Mouse (Mus musculus) ES-Bruce4 (cell line): ENCODE measurements around the gene Olfr695. TPM values are rescaled to one million over a fixed set of nuclear protein-coding genes. Genes with fewer than 3 reads are reported as not detected.

ENCODE experiments used
- H3K27ac ChIP-seq: 2 replicates; pipeline ENCODE4 v1.5.1; 2012; ENCODE audit warnings: low read length, inconsistent platforms; ENCODE audit not compliant: insufficient read depth
- H3K27me3 ChIP-seq: 2 replicates; pipeline ENCODE4 v1.6.1; 2012; ENCODE audit warnings: mild to moderate bottlenecking, low read length, inconsistent platforms; ENCODE audit not compliant: control insufficient read depth, poor library complexity, insufficient read depth, severe bottlenecking
- H3K36me3 ChIP-seq: 2 replicates; pipeline ENCODE4 v1.6.1; 2012; ENCODE audit warnings: inconsistent platforms, mild to moderate bottlenecking, low read length, moderate library complexity; ENCODE audit not compliant: control insufficient read depth, poor library complexity, insufficient read depth, severe bottlenecking
- H3K4me1 ChIP-seq: one replicate; pipeline ENCODE4 v1.8.1; 2011; ENCODE audit warnings: low read length; ENCODE audit not compliant: control insufficient read depth, insufficient read depth
- H3K4me3 ChIP-seq: 2 replicates; pipeline ENCODE4 v1.5.1; 2011; ENCODE audit warnings: low read depth, mild to moderate bottlenecking, low read length
- H3K9ac ChIP-seq: 2 replicates; pipeline ENCODE4 v1.6.1; 2012; ENCODE audit warnings: low read depth, mild to moderate bottlenecking, inconsistent platforms; ENCODE audit not compliant: poor library complexity, severe bottlenecking
- H3K9me3 ChIP-seq: replicated peaks from 2 replicates; pipeline ENCODE4 v1.6.1; 2012; ENCODE audit warnings: mild to moderate bottlenecking, low read length, inconsistent platforms; ENCODE audit not compliant: control insufficient read depth, poor library complexity, insufficient read depth, severe bottlenecking
- CTCF ChIP-seq: IDR thresholded peaks from one replicate; pipeline ENCODE4 v1.8.1; 2011; ENCODE audit warnings: low read depth, low read length
- EP300 ChIP-seq: IDR thresholded peaks from 2 replicates; pipeline ENCODE4 v1.6.1; 2011; ENCODE audit warnings: low read depth, low read length; ENCODE audit not compliant: insufficient read depth
- POLR2A ChIP-seq: IDR thresholded peaks from one replicate; pipeline ENCODE4 v1.8.1; 2011; ENCODE audit warnings: low read length; ENCODE audit not compliant: insufficient read depth
- polyA plus RNA-seq: library from polyadenylated mRNA; stranded (reverse); fragments of >200 nt; gene quantifications from 2 replicates; pipeline ENCODE4 v1.2.4, GENCODE M21; 2011; ENCODE audit warnings: low read depth; ENCODE audit not compliant: missing spikeins, insufficient read depth, insufficient read length

The Olfr695 gene
- polyA plus RNA-seq, 1 experiment: not detected

DNA sequence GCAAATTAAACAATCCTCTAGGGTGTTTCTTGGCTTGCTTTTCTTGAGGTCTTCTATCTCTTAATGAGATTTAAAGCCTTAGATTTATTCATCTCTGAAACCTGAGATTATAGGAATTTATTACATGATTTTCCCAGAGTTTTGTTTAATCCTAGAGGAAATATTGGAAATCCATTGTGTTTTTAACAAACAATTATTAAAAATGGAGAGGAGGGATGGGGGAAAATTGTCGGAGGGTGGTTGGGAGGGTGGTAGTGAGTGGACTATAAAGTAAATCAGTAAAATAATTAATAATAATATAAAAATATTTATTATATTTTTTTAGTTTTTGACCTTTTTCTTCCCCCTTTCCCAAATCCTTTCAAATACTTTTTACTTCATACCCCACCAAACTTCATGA is 24.5 kb downstream of the Olfr695 start, which contains the start of gene Olfr694:
TSS of gene Olfr694 (minus strand) at position 101 of the 400 bp plus-strand sequence.
- Histone ChIP-seq H3K9ac (no peak within 1 kb of the TSS), H3K27ac (no peak within 1 kb of the TSS), H3K4me3 (no peak within 1 kb of the TSS), H3K36me3 (no peaks in the 10 kb centered on the region), H3K27me3 (no peaks in the 10 kb centered on the region), H3K4me1 (no peaks in the 10 kb centered on the region), H3K9me3 (no peaks in the 10 kb centered on the region)
- TF ChIP-seq POLR2A: no peak
- no peak for TF ChIP-seq CTCF
- no peak for TF ChIP-seq EP300

DNA sequence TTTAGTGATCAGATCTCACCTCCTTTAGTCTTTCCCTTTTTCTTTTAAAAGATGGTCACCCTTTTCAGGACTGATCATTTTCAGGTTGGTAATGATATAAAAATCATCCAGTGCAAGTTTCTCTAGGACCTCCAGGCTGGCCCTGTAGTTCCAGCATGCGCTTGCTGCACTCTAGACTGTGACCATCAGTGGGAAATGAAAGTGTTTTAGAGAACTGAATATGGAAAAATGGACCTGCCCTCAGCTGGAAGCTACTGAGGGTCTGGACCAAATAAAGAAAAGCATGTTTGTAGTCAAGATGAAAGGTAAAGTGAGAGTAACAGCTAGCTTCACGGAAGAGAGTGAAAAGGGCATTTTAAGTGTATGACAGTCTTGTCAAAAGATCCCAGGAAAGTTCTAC is 30.8 kb downstream of the Olfr695 start:
- no peaks in the 10 kb centered on the region for H3K36me3 ChIP-seq
- no peaks in the 10 kb centered on the region for H3K27me3 ChIP-seq
- no peak for TF ChIP-seq EP300
- no peak for TF ChIP-seq CTCF
- TF ChIP-seq POLR2A: no peak
- H3K27ac ChIP-seq: no peak overlapping the region
- no peaks in the 10 kb centered on the region for H3K9me3 ChIP-seq
- no peak overlapping the region for H3K9ac ChIP-seq
- H3K4me3 ChIP-seq: no peak overlapping the region
- H3K4me1 ChIP-seq: no peaks in the 10 kb centered on the region

DNA sequence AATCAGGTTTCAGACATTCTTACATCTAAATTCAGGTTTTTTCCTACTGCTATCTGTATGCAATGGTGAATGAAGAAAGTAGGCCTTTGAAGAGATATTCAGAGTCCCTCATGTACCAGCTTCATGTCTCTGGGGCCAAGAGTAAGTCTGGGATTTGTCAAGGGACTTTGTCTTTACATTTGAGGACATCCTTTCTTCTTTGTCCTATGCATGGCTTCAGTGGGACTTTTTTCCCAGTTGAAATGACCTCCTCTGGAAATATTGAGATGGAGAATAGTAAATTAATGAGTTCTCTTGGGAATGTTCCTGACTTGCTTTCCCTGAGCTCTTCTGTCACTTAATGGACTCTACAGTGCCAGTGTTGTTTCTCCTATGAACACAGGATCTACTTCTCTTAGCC is 35.7 kb downstream of the Olfr695 start, which contains the start of gene Olfr693:
TSS of gene Olfr693 (minus strand) at position 101 of the 400 bp plus-strand sequence.
- Histone ChIP-seq H3K27me3 (no peaks in the 10 kb centered on the region), H3K36me3 (no peaks in the 10 kb centered on the region), H3K4me3 (no peak within 1 kb of the TSS), H3K27ac (no peak within 1 kb of the TSS), H3K4me1 (no peaks in the 10 kb centered on the region), H3K9me3 (no peaks in the 10 kb centered on the region), H3K9ac (no peak within 1 kb of the TSS)
- no peak for TF ChIP-seq EP300
- TF ChIP-seq POLR2A: no peak
- TF ChIP-seq CTCF: no peak

Other genes starting within 250 kb of the Olfr695 start
- gene Olfr693, start 35.8 kb downstream of the Olfr695 start, polyA plus RNA-seq: not detected in 2 replicates
- not detected in 2 replicates for gene Olfr694, start 24.6 kb downstream of the Olfr695 start, polyA plus RNA-seq
- gene Olfr697, start 26.0 kb upstream of the Olfr695 start, polyA plus RNA-seq: not detected in 2 replicates
- gene Olfr698, start 39.0 kb upstream of the Olfr695 start, polyA plus RNA-seq: not detected in 2 replicates
- not detected in 2 replicates for gene Olfr699, start 76.8 kb upstream of the Olfr695 start, polyA plus RNA-seq
- not detected in 2 replicates for gene Olfr700, start 92.4 kb upstream of the Olfr695 start, polyA plus RNA-seq
- not detected in 2 replicates for gene Olfr701, start 97.7 kb upstream of the Olfr695 start, polyA plus RNA-seq
- not detected in 2 replicates for gene Olfr702, start 117.5 kb upstream of the Olfr695 start, polyA plus RNA-seq
- not detected in 2 replicates for gene Olfr703, start 127.0 kb upstream of the Olfr695 start, polyA plus RNA-seq
- not detected in 2 replicates for gene Olfr704, start 146.8 kb upstream of the Olfr695 start, polyA plus RNA-seq
- gene Olfr705, start 160.5 kb upstream of the Olfr695 start, polyA plus RNA-seq: not detected in 2 replicates
- not detected in 2 replicates for gene Olfr706, start 171.8 kb upstream of the Olfr695 start, polyA plus RNA-seq
- gene Olfr707, start 184.8 kb upstream of the Olfr695 start, polyA plus RNA-seq: not detected in 2 replicates
- not detected in 2 replicates for gene Olfr1532-ps1, start 191.6 kb upstream of the Olfr695 start, polyA plus RNA-seq
- gene Olfr709-ps1, start 215.8 kb upstream of the Olfr695 start, polyA plus RNA-seq: not detected in 2 replicates
- gene Olfr710, start 231.9 kb upstream of the Olfr695 start, polyA plus RNA-seq: not detected in 2 replicates
- not detected in 2 replicates for gene Olfr6, start 247.5 kb upstream of the Olfr695 start, polyA plus RNA-seq